Mouse (Mus musculus): ENCODE results near the gene Soat2. TPM values are rescaled to one million over a fixed set of nuclear protein-coding genes. Genes with fewer than 3 reads are reported as not detected.

The Soat2 gene
- polyA plus RNA-seq, 1 experiment from 2014 or later: 33.1 TPM

- peak overlapping the region; percentile 82 for H3K4me3 ChIP-seq (replicated peaks)
- H3K9ac ChIP-seq: peak overlapping the region; percentile 79
- H3K4me2 ChIP-seq: peak overlapping the region; percentile 94
- WGBS (ENCODE audit: insufficient replicate concordance): 3% methylated on average over 33 of the region's 35 CpGs
- H3K9me3 ChIP-seq (replicated peaks): no peaks in the 10 kb centered on the region
- H3K27ac ChIP-seq (replicated peaks): peak overlapping the region; percentile 84
- peak; percentile 65 for ATAC-seq (ENCODE audit: insufficient read depth)
- H3K27me3 ChIP-seq: 0 out of 2 replicates have a peak, but pooled peaks cover 9% of the 10 kb centered on the region
- H3K4me1 ChIP-seq (replicated peaks): peaks cover 30% of the 10 kb centered on the region
- H3K36me3 ChIP-seq (replicated peaks): peaks cover 27% of the 10 kb centered on the region
Measured at GRCm38 (mm10) chr15:102135522-102136128, 14.7 kb upstream of the Soat2 start.

GRCm38 (mm10) chr15:102136129-102136758 lies 14.1 kb upstream of the Soat2 start, which contains the start of gene Spryd3:
Gene Spryd3, minus strand, starts transcription at chr15:102136234.
- H3K4me2 ChIP-seq: peak within 1 kb of the TSS; percentile 94
- peaks cover 30% of the 10 kb centered on the region for H3K4me1 ChIP-seq (replicated peaks)
- peaks cover 21% of the 10 kb centered on the region for H3K36me3 ChIP-seq (replicated peaks)
- H3K9me3 ChIP-seq (replicated peaks): no peaks in the 10 kb centered on the region
- peak; percentile 99 for ATAC-seq (ENCODE audit: insufficient read depth)
- H3K27me3 ChIP-seq: peaks cover 9% of the 10 kb centered on the region
- H3K9ac ChIP-seq: peak within 1 kb of the TSS; percentile 79
- WGBS (ENCODE audit: insufficient replicate concordance): under 1% methylated on average over 43 of the region's 50 CpGs
- H3K4me3 ChIP-seq (replicated peaks): peak within 1 kb of the TSS; percentile 82
- peak within 1 kb of the TSS; percentile 84 for H3K27ac ChIP-seq (replicated peaks)

DNA sequence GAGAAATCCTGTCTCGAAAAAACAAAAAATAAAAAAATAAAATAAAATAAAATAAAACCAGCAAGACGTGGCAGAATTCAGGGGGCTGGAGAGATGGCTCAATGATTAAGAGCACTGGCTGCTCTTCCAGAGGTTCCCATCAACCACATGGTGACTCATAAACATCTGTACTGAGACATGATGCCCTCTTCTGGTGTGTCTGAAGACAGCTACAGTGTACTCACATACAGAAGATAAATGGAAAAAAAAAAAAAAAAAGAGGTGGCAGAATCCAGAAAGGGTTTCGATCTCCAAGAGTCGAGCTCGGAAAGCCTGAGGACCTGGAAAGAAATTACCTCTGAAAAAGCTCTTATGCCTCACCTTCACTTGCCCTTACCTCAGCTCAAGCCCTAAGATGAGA lies 9.2 kb upstream of the Soat2 start:
- no peak overlapping the region for H3K27ac ChIP-seq (replicated peaks)
- no peak overlapping the region for H3K4me3 ChIP-seq (replicated peaks)
- no peak overlapping the region for H3K4me2 ChIP-seq
- H3K27me3 ChIP-seq: peaks cover 58% of the 10 kb centered on the region
- no peak overlapping the region for H3K9ac ChIP-seq
- H3K4me1 ChIP-seq (replicated peaks): peaks cover 24% of the 10 kb centered on the region
- H3K36me3 ChIP-seq (replicated peaks): no peaks in the 10 kb centered on the region
- ATAC-seq (ENCODE audit: insufficient read depth): no peak
- no peaks in the 10 kb centered on the region for H3K9me3 ChIP-seq (replicated peaks)
- 70% methylated on average over 5 of the region's 5 CpGs for WGBS (ENCODE audit: insufficient replicate concordance)

DNA sequence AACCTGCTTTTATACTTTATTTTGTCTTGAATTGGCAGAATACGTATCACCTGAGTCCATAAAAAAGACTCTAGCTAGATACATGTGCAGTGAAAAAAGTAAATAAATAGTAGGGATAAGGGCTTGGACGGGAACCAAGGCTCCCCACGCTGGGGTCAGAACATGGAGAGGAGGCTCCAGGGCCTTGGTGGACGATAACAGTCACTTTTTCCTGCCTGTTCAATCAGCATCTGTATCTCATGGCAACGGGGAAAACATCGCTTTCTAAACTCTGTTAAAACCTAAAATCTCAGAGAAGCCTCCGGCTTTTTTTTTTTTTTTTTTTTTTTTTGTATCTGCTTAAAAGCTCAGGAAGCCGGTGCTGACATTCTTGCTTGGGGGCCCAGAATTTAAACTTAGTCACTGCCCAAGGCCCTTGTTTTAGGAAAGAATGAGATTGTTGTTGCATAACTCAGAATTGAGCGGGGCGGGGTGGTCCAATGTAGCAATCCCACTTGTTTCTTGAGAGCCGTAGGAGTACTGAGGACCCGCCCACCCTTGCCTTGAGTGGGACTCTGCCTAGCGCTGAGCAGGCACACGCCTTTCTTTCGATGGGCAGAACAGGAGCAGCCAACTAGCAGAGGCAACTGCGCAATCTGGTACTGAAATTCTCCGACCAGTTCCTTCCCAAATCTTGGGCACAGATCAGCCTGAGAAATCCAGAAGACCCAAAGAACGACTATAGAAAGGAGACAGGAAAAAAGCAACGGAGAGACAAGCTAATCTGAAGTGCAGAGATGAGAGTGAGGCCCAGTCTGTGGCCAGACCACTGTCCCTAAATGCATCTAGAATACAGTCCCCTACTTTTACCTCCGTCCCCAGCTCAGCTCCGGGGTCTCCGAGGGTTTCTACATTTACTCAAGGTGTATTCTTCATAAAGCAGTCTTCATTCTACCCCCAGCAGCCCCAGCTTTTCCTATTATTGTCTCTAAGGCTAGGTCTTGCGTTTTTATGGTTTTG lies 7.1 kb upstream of the Soat2 start:
- Histone ChIP-seq H3K36me3 (replicated peaks) (no peaks in the 10 kb centered on the region), H3K9ac (no peak overlapping the region), H3K9me3 (replicated peaks) (no peaks in the 10 kb centered on the region), H3K4me1 (replicated peaks) (peaks cover 23% of the 10 kb centered on the region), H3K27ac (replicated peaks) (no peak overlapping the region), H3K4me3 (replicated peaks) (no peak overlapping the region), H3K27me3 (peaks cover 60% of the 10 kb centered on the region), H3K4me2 (no peak overlapping the region)
- ATAC-seq (ENCODE audit: insufficient read depth): no peak
- WGBS (ENCODE audit: insufficient replicate concordance): 49% methylated on average over 23 of the region's 23 CpGs

DNA sequence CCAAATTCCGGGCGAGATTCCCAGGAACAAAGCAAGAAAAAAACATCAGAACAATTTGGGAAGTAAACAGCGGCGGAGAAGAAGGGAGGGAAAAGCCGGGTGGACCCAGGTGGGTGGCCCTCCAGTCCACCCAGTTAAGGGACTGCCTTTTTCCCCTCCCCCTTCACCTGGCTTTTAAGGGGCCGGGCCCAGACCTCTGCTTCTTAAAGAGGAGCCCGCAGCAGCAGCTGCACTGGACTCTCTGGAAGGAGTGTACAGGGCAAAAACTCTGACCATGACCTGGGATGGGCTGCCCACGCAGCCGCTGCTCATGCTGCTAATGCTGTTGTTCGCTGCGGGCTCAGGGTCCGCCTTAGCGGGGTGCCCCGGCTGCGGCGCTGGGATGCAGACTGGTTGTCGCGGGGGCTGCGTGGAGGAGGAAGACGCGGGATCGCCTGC lies 6.0 kb upstream of the Soat2 start, which contains the start of gene Igfbp6:
Gene Igfbp6 (plus strand): TSS at position 89 of the 438 bp plus-strand sequence.
- no peak for ATAC-seq (ENCODE audit: insufficient read depth)
- 14% methylated on average over 22 of the region's 22 CpGs for WGBS (ENCODE audit: insufficient replicate concordance)

GRCm38 (mm10) chr15:102144726-102145125 lies 5.6 kb upstream of the Soat2 start:
- no peak overlapping the region for H3K27ac ChIP-seq (replicated peaks)
- H3K36me3 ChIP-seq (replicated peaks): no peaks in the 10 kb centered on the region
- H3K4me2 ChIP-seq: peak overlapping the region; percentile 41
- H3K9me3 ChIP-seq (replicated peaks): no peaks in the 10 kb centered on the region
- WGBS (ENCODE audit: insufficient replicate concordance): 21% methylated on average over 19 of the region's 19 CpGs
- no peak overlapping the region for H3K9ac ChIP-seq
- H3K4me3 ChIP-seq (replicated peaks): peak overlapping the region; percentile 20; the same call in 1 of the 2 replicates
- H3K4me1 ChIP-seq (replicated peaks): peaks cover 31% of the 10 kb centered on the region
- no peak for ATAC-seq (ENCODE audit: insufficient read depth)
- peaks cover 51% of the 10 kb centered on the region for H3K27me3 ChIP-seq

More for the DNA sequence above, 6.0 kb upstream of the Soat2 start, which contains the start of gene Igfbp6:
- Histone ChIP-seq H3K4me1 (replicated peaks) (peaks cover 27% of the 10 kb centered on the region), H3K27me3 (peaks cover 55% of the 10 kb centered on the region), H3K36me3 (replicated peaks) (no peaks in the 10 kb centered on the region), H3K9me3 (replicated peaks) (no peaks in the 10 kb centered on the region), H3K27ac (replicated peaks) (no peak within 1 kb of the TSS), H3K4me3 (replicated peaks) (peak within 1 kb of the TSS; percentile 20; the same call in 1 of the 2 replicates), H3K4me2 (peak within 1 kb of the TSS; percentile 41), H3K9ac (no peak within 1 kb of the TSS)

GRCm38 (mm10) chr15:102145330-102145729 lies 5.0 kb upstream of the Soat2 start:
- H3K27me3 ChIP-seq: peaks cover 51% of the 10 kb centered on the region
- no peak overlapping the region for H3K4me2 ChIP-seq
- H3K4me3 ChIP-seq (replicated peaks): no peak overlapping the region
- peaks cover 37% of the 10 kb centered on the region for H3K4me1 ChIP-seq (replicated peaks)
- no peaks in the 10 kb centered on the region for H3K36me3 ChIP-seq (replicated peaks)
- no peak overlapping the region for H3K9ac ChIP-seq
- no peak for ATAC-seq (ENCODE audit: insufficient read depth)
- H3K9me3 ChIP-seq (replicated peaks): no peaks in the 10 kb centered on the region
- H3K27ac ChIP-seq (replicated peaks): no peak overlapping the region
- WGBS (ENCODE audit: insufficient replicate concordance): 72% methylated on average over 10 of the region's 10 CpGs

DNA sequence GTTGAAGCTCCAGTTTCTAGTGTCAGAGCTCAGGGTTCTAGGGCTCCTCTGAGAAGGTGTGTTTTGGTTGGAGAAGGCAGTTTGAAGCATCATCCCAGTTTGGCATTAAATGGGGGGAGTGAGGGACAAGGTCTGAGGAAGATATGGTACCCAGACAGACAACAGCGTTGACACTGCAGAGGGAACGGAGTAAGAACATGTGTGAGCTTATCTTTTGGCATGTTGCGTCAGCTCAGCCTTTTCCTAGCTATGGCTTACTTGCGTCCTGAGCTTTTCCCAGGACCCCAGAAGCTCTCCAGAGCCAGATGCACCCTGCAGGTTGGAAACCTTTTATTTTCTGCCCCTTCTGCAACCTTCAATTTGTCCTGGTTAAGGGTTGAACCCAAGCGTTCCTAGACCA lies 4.2 kb upstream of the Soat2 start:
- WGBS (ENCODE audit: insufficient replicate concordance): 39% methylated on average over 5 of the region's 5 CpGs

DNA sequence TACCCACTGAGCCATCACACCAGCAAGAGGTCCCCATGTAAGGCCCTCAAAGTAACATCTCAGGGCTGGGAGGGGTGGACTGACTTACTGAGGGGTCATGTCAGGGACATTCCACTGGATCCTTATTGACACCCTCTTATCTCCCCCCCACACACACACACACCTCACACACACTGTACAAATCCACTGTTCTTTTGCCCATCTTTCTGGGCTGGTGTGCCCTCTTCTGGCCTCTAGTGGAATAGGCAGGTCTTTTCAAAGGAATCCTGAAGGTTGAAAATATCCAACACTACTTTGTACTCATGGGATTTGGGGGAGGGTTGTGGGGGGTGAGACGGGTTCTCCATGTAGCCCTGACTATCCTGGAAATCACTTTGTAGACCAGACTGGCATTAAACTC lies 3.4 kb upstream of the Soat2 start:
- no peak for ATAC-seq (ENCODE audit: insufficient read depth)
- WGBS (ENCODE audit: insufficient replicate concordance): 0% methylated on average over 1 of the region's 1 CpGs
- Histone ChIP-seq H3K4me3 (replicated peaks) (no peak overlapping the region), H3K9ac (no peak overlapping the region), H3K9me3 (replicated peaks) (no peaks in the 10 kb centered on the region), H3K4me1 (replicated peaks) (peaks cover 47% of the 10 kb centered on the region), H3K4me2 (no peak overlapping the region), H3K27me3 (peaks cover 44% of the 10 kb centered on the region), H3K27ac (replicated peaks) (no peak overlapping the region), H3K36me3 (replicated peaks) (no peaks in the 10 kb centered on the region)

More for the DNA sequence above, 4.2 kb upstream of the Soat2 start:
- Histone ChIP-seq H3K27ac (replicated peaks) (no peak overlapping the region), H3K4me3 (replicated peaks) (no peak overlapping the region), H3K4me1 (replicated peaks) (peaks cover 45% of the 10 kb centered on the region), H3K27me3 (peaks cover 51% of the 10 kb centered on the region), H3K9ac (no peak overlapping the region), H3K4me2 (no peak overlapping the region), H3K9me3 (replicated peaks) (no peaks in the 10 kb centered on the region), H3K36me3 (replicated peaks) (no peaks in the 10 kb centered on the region)
- no peak for ATAC-seq (ENCODE audit: insufficient read depth)

GRCm38 (mm10) chr15:102147674-102148402 lies 2.5 kb upstream of the Soat2 start:
- no peaks in the 10 kb centered on the region for H3K36me3 ChIP-seq (replicated peaks)
- no peak overlapping the region for H3K9ac ChIP-seq
- H3K4me3 ChIP-seq (replicated peaks): no peak overlapping the region
- H3K27me3 ChIP-seq: peaks cover 35% of the 10 kb centered on the region
- 49% methylated on average over 16 of the region's 16 CpGs for WGBS (ENCODE audit: insufficient replicate concordance)
- no peak overlapping the region for H3K4me2 ChIP-seq
- H3K9me3 ChIP-seq (replicated peaks): no peaks in the 10 kb centered on the region
- peaks cover 50% of the 10 kb centered on the region for H3K4me1 ChIP-seq (replicated peaks)
- H3K27ac ChIP-seq (replicated peaks): no peak overlapping the region
- ATAC-seq (ENCODE audit: insufficient read depth): no peak

All from liver, embryonic 15.5 days (tissue).